Mouse (Mus musculus): ENCODE results near the gene Leng8.

- TF ChIP-seq ZNF384 (IDR thresholded peaks at IDR 0.05; ENCODE audit: low read depth, low read length) = no peak
- TF ChIP-seq HCFC1 (IDR thresholded peaks at IDR 0.05; ENCODE audit: borderline replicate concordance, insufficient read depth, low read length) = no peak
- TF ChIP-seq MAFK (IDR thresholded peaks at IDR 0.05; ENCODE audit: insufficient read depth, low read depth, low read length) = no peak
- no peak for TF ChIP-seq CHD2 (IDR thresholded peaks at IDR 0.05; ENCODE audit: low read depth, low read length)
These were observed 3.8 kb upstream of the Leng8 start for GRCm38 (mm10) chr7:4132998-4133397.

Measured in ES-E14 (cell line).